Mouse (Mus musculus) cerebellum, adult 2 months (tissue): ENCODE results near the gene Sp110. TPM values are rescaled to one million over a fixed set of nuclear protein-coding genes. Genes with fewer than 3 reads are reported as not detected.
"Not testable (repeated sequence)": the region's sequence is repeated elsewhere in the genome, so short reads cannot be mapped to it uniquely, and the experiment has no call there.

Experiments used
- DNase-seq, 2 experiments: peaks; one replicate each; pipeline ENCODE4 v3.0.0; 2021
- H3K27ac ChIP-seq: fragments of 200-500 bp; 2 replicates; pipeline ENCODE4 v1.5.1; 2012; ENCODE audit warnings: low read length, control low read depth, inconsistent platforms; ENCODE audit not compliant: insufficient read depth
- H3K27me3 ChIP-seq: fragments of 200-500 bp; 2 replicates; pipeline ENCODE4 v1.6.1; 2012; ENCODE audit warnings: inconsistent platforms, mild to moderate bottlenecking, low read length, moderate library complexity; ENCODE audit not compliant: control insufficient read depth, insufficient read depth
- H3K4me1 ChIP-seq: fragments of 200-500 bp; 2 replicates; pipeline ENCODE4 v1.6.1; 2011; ENCODE audit warnings: low read length; ENCODE audit not compliant: control insufficient read depth, insufficient read depth
- H3K4me3 ChIP-seq: fragments of 200-500 bp; replicated peaks from 2 replicates; pipeline ENCODE3; 2011; ENCODE audit warnings: mild to moderate bottlenecking, low read depth, low read length, control low read depth; ENCODE audit not compliant: insufficient read depth
- WGBS: fragments of 180-500 bp; shearing (Covaris S2); methylation state at CpG from one replicate; pipeline ENCODE4 v1.1.7; 2018; 5-methylcytosine and 5-hydroxymethylcytosine counted together
- polyA plus RNA-seq: library from polyadenylated mRNA; depleted of rRNA; stranded (reverse); fragments of >200 nt; gene quantifications from 2 replicates; pipeline ENCODE4 v1.2.3, GENCODE M21; 2012; rRNA removed

The Sp110 gene
- 0.93 and 1.5 TPM in 2 replicates for polyA plus RNA-seq

GRCm38 (mm10) chr1:85598271-85599012 lies at the start of gene Sp110:
Sp110 (minus strand) TSS chr1:85598817.
- H3K4me3 ChIP-seq, H3K4me1 ChIP-seq, H3K27ac ChIP-seq, H3K27me3 ChIP-seq, DNase-seq: not testable (repeated sequence)
- WGBS: 69% methylated on average over 17 of the region's 17 CpGs

GRCm38 (mm10) chr1:85638144-85638543 lies 39.5 kb upstream of the Sp110 start:
- WGBS: 75% methylated on average over 4 of the region's 4 CpGs
- not testable (repeated sequence) for H3K4me1 ChIP-seq, H3K4me3 ChIP-seq, H3K27ac ChIP-seq, DNase-seq, H3K27me3 ChIP-seq

- not testable (repeated sequence) for H3K27me3 ChIP-seq, DNase-seq, H3K4me3 ChIP-seq, H3K4me1 ChIP-seq, H3K27ac ChIP-seq
- WGBS: 53% methylated on average over 3 of the region's 3 CpGs
Observed at GRCm38 (mm10) chr1:85636936-85637335, 38.3 kb upstream of the Sp110 start.

- not testable (repeated sequence) for H3K4me3 ChIP-seq, DNase-seq, H3K27me3 ChIP-seq, H3K27ac ChIP-seq, H3K4me1 ChIP-seq
- WGBS: 27% methylated on average over 1 of the region's 1 CpGs
Observed at GRCm38 (mm10) chr1:85618689-85619088, 20.1 kb upstream of the Sp110 start.

GRCm38 (mm10) chr1:85617161-85617560 lies 18.5 kb upstream of the Sp110 start:
- 52% methylated on average over 4 of the region's 5 CpGs for WGBS
- not testable (repeated sequence) for H3K27me3 ChIP-seq, H3K4me1 ChIP-seq, H3K27ac ChIP-seq, H3K4me3 ChIP-seq, DNase-seq

- H3K4me3 ChIP-seq, H3K4me1 ChIP-seq, H3K27me3 ChIP-seq, H3K27ac ChIP-seq, DNase-seq: not testable (repeated sequence)
- WGBS: 49% methylated on average over 3 of the region's 3 CpGs
Observed at GRCm38 (mm10) chr1:85615819-85616218, 17.2 kb upstream of the Sp110 start.

GRCm38 (mm10) chr1:85615096-85615495 lies 16.5 kb upstream of the Sp110 start:
- WGBS: 94% methylated on average over 3 of the region's 3 CpGs
- H3K27ac ChIP-seq, DNase-seq, H3K4me3 ChIP-seq, H3K4me1 ChIP-seq, H3K27me3 ChIP-seq: not testable (repeated sequence)

- H3K4me1 ChIP-seq, H3K4me3 ChIP-seq, H3K27ac ChIP-seq, H3K27me3 ChIP-seq, DNase-seq: not testable (repeated sequence)
- WGBS: no CpG with 5 or more reads among the region's 4 CpGs
Observed at GRCm38 (mm10) chr1:85610581-85610980, 12.0 kb upstream of the Sp110 start.

- H3K27ac ChIP-seq, H3K27me3 ChIP-seq, DNase-seq, H3K4me3 ChIP-seq, H3K4me1 ChIP-seq: not testable (repeated sequence)
- WGBS: 83% methylated on average over 4 of the region's 4 CpGs
Observed at GRCm38 (mm10) chr1:85608361-85608760, 9.7 kb upstream of the Sp110 start.

GRCm38 (mm10) chr1:85604341-85604740 lies 5.7 kb upstream of the Sp110 start:
- not testable (repeated sequence) for H3K27ac ChIP-seq, H3K4me1 ChIP-seq, H3K27me3 ChIP-seq, H3K4me3 ChIP-seq, DNase-seq
- no CpG with 5 or more reads among the region's 1 CpGs for WGBS

GRCm38 (mm10) chr1:85600794-85601193 lies 2.2 kb upstream of the Sp110 start:
- WGBS: 70% methylated on average over 4 of the region's 4 CpGs

GRCm38 (mm10) chr1:85600078-85600477 lies 1.5 kb upstream of the Sp110 start, which contains the start of gene Sp140:
Sp140 (plus strand) TSS chr1:85600378.
- 75% methylated on average over 1 of the region's 5 CpGs for WGBS
- H3K4me3 ChIP-seq, DNase-seq, H3K4me1 ChIP-seq, H3K27me3 ChIP-seq, H3K27ac ChIP-seq: not testable (repeated sequence)

More at GRCm38 (mm10) chr1:85600794-85601193, 2.2 kb upstream of the Sp110 start:
- H3K27me3 ChIP-seq, H3K27ac ChIP-seq, DNase-seq, H3K4me3 ChIP-seq, H3K4me1 ChIP-seq: not testable (repeated sequence)

- not testable (repeated sequence) for H3K4me3 ChIP-seq, H3K27ac ChIP-seq, DNase-seq, H3K4me1 ChIP-seq, H3K27me3 ChIP-seq
- 79% methylated on average over 8 of the region's 8 CpGs for WGBS
Observed at GRCm38 (mm10) chr1:85592526-85592925, 6.1 kb downstream of the Sp110 start.
